Mouse (Mus musculus) layer of hippocampus, adult 2 months (tissue): Measurements from ENCODE around the gene Trim9. TPM values are rescaled to one million over a fixed set of nuclear protein-coding genes. Genes with fewer than 3 reads are reported as not detected.
A peak's percentile ranks its signal among the peaks of the same experiment; 100 is the strongest.

Experiments
- DNase-seq, 2 experiments: peaks; one replicate each; pipeline ENCODE4 v3.0.0; 2022; ENCODE audit warnings: low spot score in 2 of 2
- H3K27ac ChIP-seq: fragments of 200-600 bp; 2 replicates; pipeline ENCODE4 v1.8.1; 2022
- H3K4me3 ChIP-seq: fragments of 200-600 bp; 2 replicates; pipeline ENCODE4 v1.8.1; 2022; ENCODE audit warnings: mild to moderate bottlenecking
- CTCF ChIP-seq: fragments of 200-600 bp; conservative IDR thresholded peaks from 2 replicates; pipeline ENCODE4 v1.8.1; 2022; ENCODE audit warnings: antibody characterized with exemption, mild to moderate bottlenecking, moderate library complexity
- total RNA-seq, 2 experiments: library from RNA; stranded (reverse); gene quantifications; 2 replicates each; pipeline ENCODE4 v1.2.3; 2021

The Trim9 gene
- total RNA-seq, 2 experiments from 2014 or later: 306 to 310 TPM

DNA sequence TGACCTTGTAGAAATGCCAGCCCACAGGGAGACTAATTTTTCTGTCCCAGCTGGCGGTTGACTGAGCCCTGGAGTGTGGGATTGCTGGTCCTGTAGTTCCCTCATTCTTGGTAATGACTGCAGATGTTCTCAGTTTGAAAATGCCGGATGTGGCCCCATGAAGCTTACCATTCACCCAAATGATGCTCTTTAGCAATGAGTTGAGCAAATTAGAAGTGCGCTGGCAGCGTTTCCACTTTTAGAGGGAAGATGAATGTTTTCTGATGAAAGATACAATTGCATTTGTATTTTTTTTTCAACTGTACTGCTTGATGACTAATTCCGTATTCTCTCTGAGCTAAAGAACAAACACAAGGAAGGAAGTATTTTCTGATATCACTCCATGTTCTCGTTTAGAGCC is 2.4 kb upstream of the Trim9 start:
- DNase-seq: no peak
- Histone ChIP-seq H3K4me3 (no peak overlapping the region), H3K27ac (peak overlapping the region; percentile 99)
- TF ChIP-seq CTCF: no peak

- H3K27ac ChIP-seq: peak overlapping the region; percentile 99
- DNase-seq: no peak
- peak overlapping the region; percentile 95 for H3K4me3 ChIP-seq
- no peak for TF ChIP-seq CTCF
These were observed 612 bp upstream of the Trim9 start for GRCm38 (mm10) chr12:70348026-70348425.

- peak; percentile 89 for TF ChIP-seq CTCF
- DNase-seq: peak; percentile 74 to 86
- peak overlapping the region; percentile 95 for H3K4me3 ChIP-seq
- H3K27ac ChIP-seq: peak overlapping the region; percentile 99
These were observed 1.0 kb downstream of the Trim9 start for GRCm38 (mm10) chr12:70346139-70347026.

- Histone ChIP-seq H3K4me3 (peak overlapping the region; percentile 95), H3K27ac (peak overlapping the region; percentile 99)
- peak; percentile 54 to 56 for DNase-seq
- TF ChIP-seq CTCF: no peak
These were observed 1.8 kb downstream of the Trim9 start for GRCm38 (mm10) chr12:70345531-70346138.

DNA sequence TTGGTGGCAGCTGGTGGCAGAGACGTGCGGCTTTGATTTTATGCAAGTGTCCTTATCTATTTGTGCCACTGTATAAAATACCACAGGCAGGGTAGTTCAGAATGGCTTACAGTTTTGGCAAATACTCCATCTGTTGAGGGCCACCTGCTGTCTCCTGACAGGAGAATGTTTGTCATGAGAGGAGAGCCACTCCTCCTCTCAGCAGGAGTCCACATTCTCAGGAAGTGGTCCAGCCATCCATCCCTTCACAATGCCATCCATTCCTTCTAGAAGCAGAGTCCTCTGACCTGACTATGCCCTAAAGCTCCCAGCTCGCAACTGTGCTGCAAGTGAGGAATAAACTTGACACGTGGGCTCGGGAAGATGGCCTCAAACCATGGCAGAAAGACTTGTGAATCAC is 12.2 kb downstream of the Trim9 start:
- no peak for DNase-seq
- Histone ChIP-seq H3K27ac (peak overlapping the region; percentile 61; the same call in 1 of the 2 replicates), H3K4me3 (peak overlapping the region; percentile 9; the same call in 1 of the 2 replicates)
- TF ChIP-seq CTCF: no peak

- no peak for TF ChIP-seq CTCF
- no peak for DNase-seq
- H3K4me3 ChIP-seq: no peak overlapping the region
- H3K27ac ChIP-seq: peak overlapping the region; percentile 12; the same call in 1 of the 2 replicates
These were observed 14.1 kb downstream of the Trim9 start for GRCm38 (mm10) chr12:70333253-70333805.

DNA sequence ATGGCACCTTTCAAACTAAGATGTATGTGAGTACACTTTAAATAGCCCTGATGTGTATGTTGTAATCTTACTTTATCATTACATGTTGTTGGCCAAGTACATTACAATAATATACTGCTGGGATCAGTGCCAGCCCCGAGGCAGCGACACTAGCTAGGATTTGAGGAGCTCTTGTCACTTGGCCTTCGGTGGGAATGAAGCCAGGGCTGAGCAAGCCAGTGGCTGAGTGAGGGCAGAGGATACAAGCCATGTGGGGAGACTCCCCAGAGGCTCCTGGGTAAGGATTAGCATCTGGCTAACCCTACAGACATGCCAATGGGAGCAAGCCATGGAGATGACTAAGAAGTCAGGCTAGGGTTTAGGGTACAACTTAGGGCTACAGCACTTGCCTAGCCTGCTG is 18.4 kb downstream of the Trim9 start:
- no peak for TF ChIP-seq CTCF
- H3K4me3 ChIP-seq: no peak overlapping the region
- no peak overlapping the region for H3K27ac ChIP-seq
- DNase-seq: no peak

DNA sequence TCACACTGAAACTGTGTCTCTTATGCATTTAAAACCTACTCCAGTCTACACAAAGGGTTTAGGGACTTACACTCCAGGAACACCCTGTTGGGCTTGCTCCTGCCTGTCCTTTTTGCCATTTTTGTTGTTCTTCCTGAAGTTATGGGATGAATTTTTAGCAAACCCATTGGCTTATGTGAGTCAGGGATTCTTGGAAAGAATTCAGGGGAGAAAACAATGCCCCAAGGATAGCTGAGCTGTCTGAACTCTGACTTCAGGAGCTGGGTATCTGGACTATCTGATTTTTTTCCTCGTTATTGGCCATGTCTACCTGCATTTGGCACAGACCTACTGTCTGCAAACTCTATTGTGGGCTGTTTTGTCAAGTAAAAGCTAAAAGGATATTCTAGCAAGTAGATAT is 20.5 kb downstream of the Trim9 start:
- no peak for DNase-seq
- TF ChIP-seq CTCF: no peak
- Histone ChIP-seq H3K27ac (no peak overlapping the region), H3K4me3 (no peak overlapping the region)

- TF ChIP-seq CTCF: no peak
- Histone ChIP-seq H3K4me3 (no peak overlapping the region), H3K27ac (peak overlapping the region; percentile 56; the same call in 1 of the 2 replicates)
- no peak for DNase-seq
These were observed 21.0 kb downstream of the Trim9 start for GRCm38 (mm10) chr12:70326393-70326792.

GRCm38 (mm10) chr12:70325826-70326225 is 21.6 kb downstream of the Trim9 start:
- DNase-seq: no peak
- TF ChIP-seq CTCF: no peak
- no peak overlapping the region for H3K4me3 ChIP-seq
- H3K27ac ChIP-seq: peak overlapping the region; percentile 56; the same call in 1 of the 2 replicates

GRCm38 (mm10) chr12:70322790-70323189 is 24.6 kb downstream of the Trim9 start:
- no peak for DNase-seq
- H3K27ac ChIP-seq: no peak overlapping the region
- H3K4me3 ChIP-seq: no peak overlapping the region
- TF ChIP-seq CTCF: no peak

DNA sequence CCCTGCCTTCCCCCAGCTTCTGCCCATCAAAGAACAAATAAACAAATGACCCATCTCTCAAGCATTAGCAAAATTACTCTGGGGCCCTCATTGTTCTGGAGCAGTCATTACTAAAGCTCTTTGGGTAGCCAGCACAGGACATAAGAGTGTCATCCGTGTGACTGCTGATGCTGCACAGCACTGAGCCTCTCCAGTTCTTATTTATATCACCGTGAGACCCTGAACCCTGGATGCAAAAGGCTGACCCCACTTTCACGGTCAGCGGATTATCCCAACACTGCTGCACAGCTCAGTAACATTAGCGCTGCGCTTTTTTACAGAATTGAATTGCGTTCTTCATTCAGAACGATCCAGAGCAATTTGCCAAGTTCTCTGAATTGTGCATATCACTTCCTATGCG is 31.3 kb downstream of the Trim9 start:
- no peak for TF ChIP-seq CTCF
- DNase-seq: no peak
- H3K27ac ChIP-seq: peak overlapping the region; percentile 41
- H3K4me3 ChIP-seq: no peak overlapping the region

- peak overlapping the region; percentile 72 for H3K27ac ChIP-seq
- TF ChIP-seq CTCF: no peak
- DNase-seq: no peak
- no peak overlapping the region for H3K4me3 ChIP-seq
These were observed 39.5 kb downstream of the Trim9 start for GRCm38 (mm10) chr12:70307881-70308280.

- no peak for DNase-seq
- Histone ChIP-seq H3K27ac (peak overlapping the region; percentile 72), H3K4me3 (no peak overlapping the region)
- TF ChIP-seq CTCF: no peak
These were observed 40.4 kb downstream of the Trim9 start for GRCm38 (mm10) chr12:70307062-70307461.
